Mouse (Mus musculus): Measurements from ENCODE around the gene Nlrp3.

DNA sequence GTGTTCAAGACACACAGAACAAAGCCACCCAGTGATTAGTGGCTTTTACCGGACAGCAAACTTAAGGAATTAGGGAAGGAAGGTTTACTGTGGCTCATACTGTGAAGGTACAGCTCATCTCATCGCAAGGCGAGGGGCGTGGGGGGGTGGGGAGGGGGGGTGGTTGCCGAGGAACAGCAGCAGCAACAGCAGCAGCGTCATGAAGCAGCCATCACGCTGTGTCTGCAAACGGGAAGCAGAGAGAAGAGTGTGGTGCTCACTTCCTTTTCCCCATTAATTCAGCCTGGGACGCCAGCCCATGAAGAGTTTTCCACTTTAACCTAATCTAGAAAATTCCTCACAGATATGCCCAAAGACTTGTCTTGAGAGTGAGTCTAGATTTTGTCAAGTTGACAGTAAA is 21.5 kb downstream of the Nlrp3 start:
- TF ChIP-seq CTCF (IDR thresholded peaks at IDR 0.05; ENCODE audit: insufficient read depth, low read length) (no peak), POLR2A (IDR thresholded peaks at IDR 0.05; ENCODE audit: borderline replicate concordance, extremely low read depth, low read depth, low read length) (no peak)

Measured in lung, adult 2 months (tissue).